Mouse (Mus musculus) ES-Bruce4 (cell line): Measurements from ENCODE around the gene Nedd4. TPM values are rescaled to one million over a fixed set of nuclear protein-coding genes. Genes with fewer than 3 reads are reported as not detected.

ENCODE experiments used
- H3K27ac ChIP-seq: 2 replicates; pipeline ENCODE4 v1.5.1; 2012; ENCODE audit warnings: low read length, inconsistent platforms; ENCODE audit not compliant: insufficient read depth
- H3K27me3 ChIP-seq: 2 replicates; pipeline ENCODE4 v1.6.1; 2012; ENCODE audit warnings: mild to moderate bottlenecking, low read length, inconsistent platforms; ENCODE audit not compliant: control insufficient read depth, poor library complexity, insufficient read depth, severe bottlenecking
- H3K36me3 ChIP-seq: 2 replicates; pipeline ENCODE4 v1.6.1; 2012; ENCODE audit warnings: inconsistent platforms, mild to moderate bottlenecking, low read length, moderate library complexity; ENCODE audit not compliant: control insufficient read depth, poor library complexity, insufficient read depth, severe bottlenecking
- H3K4me1 ChIP-seq: one replicate; pipeline ENCODE4 v1.8.1; 2011; ENCODE audit warnings: low read length; ENCODE audit not compliant: control insufficient read depth, insufficient read depth
- H3K4me3 ChIP-seq: 2 replicates; pipeline ENCODE4 v1.5.1; 2011; ENCODE audit warnings: low read depth, mild to moderate bottlenecking, low read length
- H3K9ac ChIP-seq: 2 replicates; pipeline ENCODE4 v1.6.1; 2012; ENCODE audit warnings: low read depth, mild to moderate bottlenecking, inconsistent platforms; ENCODE audit not compliant: poor library complexity, severe bottlenecking
- H3K9me3 ChIP-seq: replicated peaks from 2 replicates; pipeline ENCODE4 v1.6.1; 2012; ENCODE audit warnings: mild to moderate bottlenecking, low read length, inconsistent platforms; ENCODE audit not compliant: control insufficient read depth, poor library complexity, insufficient read depth, severe bottlenecking
- CTCF ChIP-seq: IDR thresholded peaks from one replicate; pipeline ENCODE4 v1.8.1; 2011; ENCODE audit warnings: low read depth, low read length
- EP300 ChIP-seq: IDR thresholded peaks from 2 replicates; pipeline ENCODE4 v1.6.1; 2011; ENCODE audit warnings: low read depth, low read length; ENCODE audit not compliant: insufficient read depth
- POLR2A ChIP-seq: IDR thresholded peaks from one replicate; pipeline ENCODE4 v1.8.1; 2011; ENCODE audit warnings: low read length; ENCODE audit not compliant: insufficient read depth
- polyA plus RNA-seq: library from polyadenylated mRNA; stranded (reverse); fragments of >200 nt; gene quantifications from 2 replicates; pipeline ENCODE4 v1.2.4, GENCODE M21; 2011; ENCODE audit warnings: low read depth; ENCODE audit not compliant: missing spikeins, insufficient read depth, insufficient read length

Gene Nedd4
- polyA plus RNA-seq, result 1,167 and 1,184 TPM in 2 replicates

DNA sequence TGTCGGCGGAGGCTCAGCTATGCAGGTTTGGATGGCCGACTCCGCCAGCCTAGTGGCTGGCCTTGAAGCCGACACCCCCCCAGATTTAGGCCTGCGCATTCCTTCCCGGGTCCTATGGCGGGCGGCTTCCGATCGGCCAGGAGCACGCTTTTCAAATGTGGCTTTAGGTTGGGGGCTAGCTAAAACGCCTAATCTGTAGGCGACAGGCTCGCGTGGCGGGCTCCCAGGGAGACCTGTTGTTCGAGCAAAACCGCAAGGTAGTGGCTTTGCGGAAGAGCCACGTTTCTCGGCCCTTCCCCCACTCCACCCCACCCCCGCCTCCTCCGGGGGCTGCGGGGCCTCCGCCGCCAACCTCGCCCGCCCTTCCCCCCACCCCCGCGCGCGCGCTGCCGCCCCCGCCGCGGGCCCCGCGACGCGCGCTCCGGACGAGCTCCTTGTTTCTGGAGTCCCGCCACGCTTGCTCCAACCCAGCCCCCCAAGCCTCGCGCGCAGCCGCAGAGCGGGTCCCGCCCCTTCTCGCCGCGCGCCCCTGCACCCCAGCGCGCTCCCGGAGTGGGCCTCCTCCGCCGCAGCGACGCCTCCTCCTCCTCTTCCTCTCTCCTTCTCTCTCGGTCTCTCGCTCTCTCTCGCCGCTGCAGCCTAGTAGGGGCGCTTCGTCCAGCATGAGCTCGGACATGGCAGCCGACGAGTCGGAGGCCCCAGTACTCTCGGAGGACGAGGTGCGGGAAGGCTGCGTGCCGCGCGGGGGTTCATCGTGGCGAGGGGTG lies at the start of gene Nedd4:
Nedd4 (plus strand) TSS at position 452 of the 767 bp plus-strand sequence.
- Histone ChIP-seq H3K36me3 (peaks cover 32% of the 10 kb centered on the region), H3K27me3 (no peaks in the 10 kb centered on the region), H3K27ac (peak within 1 kb of the TSS; percentile 85), H3K9ac (peak within 1 kb of the TSS; percentile 99), H3K9me3 (no peaks in the 10 kb centered on the region), H3K4me3 (peak within 1 kb of the TSS; percentile 96), H3K4me1 (peaks cover 4% of the 10 kb centered on the region)
- TF ChIP-seq CTCF (no peak), POLR2A (peak; percentile 54)

GRCm38 (mm10) chr9:72613884-72614283 lies 48.3 kb upstream of the Nedd4 start:
- Histone ChIP-seq H3K9ac (no peak overlapping the region), H3K4me1 (no peaks in the 10 kb centered on the region), H3K9me3 (no peaks in the 10 kb centered on the region), H3K27ac (no peak overlapping the region), H3K36me3 (peaks cover 22% of the 10 kb centered on the region), H3K27me3 (no peaks in the 10 kb centered on the region), H3K4me3 (no peak overlapping the region)
- TF ChIP-seq CTCF (no peak), POLR2A (no peak), EP300 (no peak)

GRCm38 (mm10) chr9:72614786-72615480 lies 47.2 kb upstream of the Nedd4 start:
- H3K4me3 ChIP-seq, result no peak overlapping the region
- no peaks in the 10 kb centered on the region for H3K4me1 ChIP-seq
- no peaks in the 10 kb centered on the region for H3K27me3 ChIP-seq
- H3K9me3 ChIP-seq, result no peaks in the 10 kb centered on the region
- no peak overlapping the region for H3K9ac ChIP-seq
- TF ChIP-seq EP300 (no peak), CTCF (no peak), POLR2A (no peak)
- no peak overlapping the region for H3K27ac ChIP-seq
- H3K36me3 ChIP-seq, result peaks cover 22% of the 10 kb centered on the region

GRCm38 (mm10) chr9:72618037-72618436 lies 44.1 kb upstream of the Nedd4 start:
- H3K27ac ChIP-seq, result peak overlapping the region; percentile 12
- no peak overlapping the region for H3K4me3 ChIP-seq
- H3K27me3 ChIP-seq, result no peaks in the 10 kb centered on the region
- peaks cover 22% of the 10 kb centered on the region for H3K36me3 ChIP-seq
- no peak overlapping the region for H3K9ac ChIP-seq
- no peaks in the 10 kb centered on the region for H3K9me3 ChIP-seq
- no peaks in the 10 kb centered on the region for H3K4me1 ChIP-seq
- TF ChIP-seq EP300, result no peak
- no peak for TF ChIP-seq CTCF
- TF ChIP-seq POLR2A, result no peak

DNA sequence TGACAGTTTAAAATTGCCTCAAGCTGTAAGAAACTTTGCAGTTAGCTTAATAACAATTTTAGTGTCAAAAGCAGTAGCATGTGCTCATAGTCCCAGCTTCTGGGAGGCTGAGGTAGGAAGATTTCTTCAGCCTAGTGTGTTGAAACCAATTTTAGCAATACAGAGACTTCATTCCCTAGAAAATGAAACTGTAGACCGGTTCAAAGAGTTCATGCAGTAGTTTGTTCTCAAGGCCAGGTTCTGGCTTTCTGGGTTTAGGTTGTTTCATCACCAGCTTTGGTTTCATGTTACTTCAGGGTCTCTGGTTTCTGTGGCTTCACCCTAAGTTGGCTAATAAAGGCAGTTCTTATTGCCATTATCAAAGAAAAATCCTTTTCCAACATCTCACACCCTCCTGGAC lies 38.5 kb upstream of the Nedd4 start:
- H3K27ac ChIP-seq, result no peak overlapping the region
- H3K9ac ChIP-seq, result no peak overlapping the region
- H3K27me3 ChIP-seq, result no peaks in the 10 kb centered on the region
- H3K9me3 ChIP-seq, result no peaks in the 10 kb centered on the region
- no peaks in the 10 kb centered on the region for H3K4me1 ChIP-seq
- H3K4me3 ChIP-seq, result no peak overlapping the region
- TF ChIP-seq EP300 (no peak), CTCF (no peak), POLR2A (no peak)
- H3K36me3 ChIP-seq, result no peaks in the 10 kb centered on the region

- Histone ChIP-seq H3K4me3 (no peak overlapping the region), H3K9me3 (no peaks in the 10 kb centered on the region), H3K27ac (no peak overlapping the region), H3K27me3 (no peaks in the 10 kb centered on the region), H3K4me1 (no peaks in the 10 kb centered on the region), H3K9ac (no peak overlapping the region), H3K36me3 (no peaks in the 10 kb centered on the region)
- no peak for TF ChIP-seq CTCF
- no peak for TF ChIP-seq POLR2A
- TF ChIP-seq EP300, result no peak
Measured at GRCm38 (mm10) chr9:72627598-72627997, 34.5 kb upstream of the Nedd4 start.
